Mouse (Mus musculus): ENCODE data around the gene Haspin.
"Not testable (repeated sequence)": the region's sequence is repeated elsewhere in the genome, so short reads cannot be mapped to it uniquely, and the experiment has no call there.

Haspin gene

DNA sequence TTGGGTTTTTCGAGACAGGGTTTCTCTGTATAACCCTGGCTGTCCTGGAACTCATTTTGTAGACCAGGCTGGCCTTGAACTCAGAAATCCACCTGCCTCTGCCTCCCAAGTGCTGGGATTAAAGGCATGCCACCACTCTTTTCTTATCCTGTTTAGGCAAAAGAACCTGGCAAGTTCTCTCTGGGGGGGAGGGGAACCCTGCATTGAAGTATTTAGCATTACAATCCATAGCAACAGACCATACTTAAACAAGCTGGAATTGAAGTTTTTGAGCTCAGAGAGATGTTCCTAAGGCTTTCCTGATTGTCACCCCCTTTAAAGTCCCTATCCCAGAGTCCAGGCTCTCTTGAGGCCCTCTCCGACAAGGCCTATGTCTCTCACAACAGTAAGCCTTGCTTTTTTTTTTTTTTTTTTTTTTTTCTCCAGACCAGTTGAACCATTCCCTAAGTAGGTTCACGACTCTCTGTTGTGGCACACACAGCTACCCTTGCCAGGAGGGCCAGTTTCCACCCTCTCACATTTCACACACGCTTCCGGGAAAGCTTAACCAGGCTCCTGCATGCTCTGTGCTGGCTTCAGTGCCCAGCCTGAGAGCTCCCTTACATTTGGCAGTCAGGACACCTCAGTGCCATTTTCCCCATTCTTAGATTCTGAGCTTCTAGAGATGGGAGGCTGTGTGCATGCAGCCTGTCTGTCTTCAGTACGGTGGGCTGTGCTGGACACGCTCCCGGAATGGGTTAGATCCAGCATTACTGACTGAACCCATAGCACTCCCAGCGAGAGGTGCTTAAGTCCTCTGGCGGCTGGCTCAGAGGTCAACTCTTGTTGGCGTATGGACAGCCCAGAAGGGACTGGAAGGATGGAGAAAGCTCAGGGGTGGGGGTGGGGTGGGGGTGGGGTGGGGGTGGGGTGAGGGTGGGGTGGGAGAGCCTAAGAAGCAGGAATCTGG lies 8.2 kb upstream of the Haspin start:
- no peak for DNase-seq (ENCODE audit: low read depth, low spot score)

DNA sequence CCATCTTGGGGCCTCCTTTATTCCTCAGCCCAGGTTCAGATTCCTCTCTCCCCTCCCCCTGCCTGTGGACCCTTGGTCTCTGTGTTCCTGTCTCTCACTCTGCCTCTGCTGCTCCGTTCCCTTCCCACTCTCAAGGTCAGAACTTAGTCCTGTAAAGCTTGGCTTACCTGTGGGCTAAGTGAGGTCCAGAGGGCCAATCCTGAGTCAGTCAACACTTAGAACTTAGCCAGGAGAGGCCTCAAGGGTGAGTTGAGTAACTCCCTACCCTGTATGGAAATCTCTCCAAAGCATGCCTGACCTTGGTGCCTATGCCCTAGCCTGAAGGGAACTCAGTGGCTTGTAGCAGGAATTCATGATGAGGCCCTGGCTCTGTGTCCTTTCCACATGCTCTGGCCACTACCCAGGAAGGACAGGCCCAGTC lies 6.2 kb upstream of the Haspin start:
- DNase-seq (ENCODE audit: low read depth, low spot score) = no peak

DNA sequence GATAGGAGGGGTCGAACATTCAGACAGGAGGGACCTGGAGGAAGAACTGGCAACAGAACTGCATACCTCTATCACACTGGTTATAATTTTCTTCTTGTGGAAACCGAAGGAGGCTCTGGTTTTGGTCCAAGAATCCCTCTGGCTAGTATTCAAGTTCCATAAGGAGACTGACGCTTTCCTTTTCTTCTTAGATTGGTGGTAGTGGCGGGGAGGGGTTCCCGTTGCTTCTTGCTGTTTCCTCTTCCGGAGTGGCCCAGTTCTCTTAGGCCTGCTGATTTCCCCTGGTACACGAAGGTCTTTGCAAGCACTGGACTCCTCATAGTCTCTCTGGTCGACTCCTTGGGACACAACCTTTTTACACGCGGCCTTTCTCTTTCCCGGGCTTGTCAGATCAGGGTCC lies 978 bp downstream of the Haspin start:
- no peak for DNase-seq (ENCODE audit: low read depth, low spot score)

DNA sequence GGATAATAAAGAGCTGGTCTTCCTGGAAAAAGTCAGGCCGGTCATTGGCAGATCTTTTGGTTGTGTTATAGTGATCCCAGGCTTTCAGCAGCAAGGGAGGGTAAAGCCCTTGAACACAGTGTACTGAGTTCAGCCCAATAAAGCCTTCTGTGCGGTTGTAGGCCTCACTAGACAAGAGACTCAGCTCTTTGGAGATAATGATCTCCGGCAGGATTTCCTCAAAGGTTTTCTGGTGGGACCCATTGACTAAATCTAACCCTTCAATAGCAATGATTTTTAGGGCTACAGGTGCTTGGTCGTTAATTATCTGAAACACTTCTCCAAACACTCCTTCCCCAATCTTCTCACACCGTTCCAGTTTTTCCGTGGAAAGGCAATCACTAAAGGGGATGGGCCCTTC lies 1.5 kb downstream of the Haspin start:
- DNase-seq (ENCODE audit: low read depth, low spot score) = no peak

DNA sequence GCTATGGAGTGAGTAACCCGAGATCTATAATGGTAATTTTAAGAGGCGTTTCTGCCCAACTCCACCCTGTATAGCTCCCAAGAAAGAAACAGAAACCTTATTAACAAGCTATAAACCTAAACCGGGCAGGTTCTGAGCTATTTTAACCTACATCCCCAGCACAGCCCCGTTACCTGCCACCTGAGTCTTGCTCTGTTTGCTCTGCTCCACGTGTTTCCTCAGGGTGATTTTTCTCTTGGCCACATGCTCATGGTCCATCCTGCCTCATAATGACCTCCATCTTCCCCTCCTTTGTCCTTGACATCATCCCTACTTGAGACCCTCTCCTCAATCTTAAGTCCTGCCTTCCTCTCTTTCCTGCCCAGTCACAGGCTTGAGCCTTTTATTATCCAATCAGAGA lies 3.9 kb downstream of the Haspin start:
- DNase-seq (ENCODE audit: low read depth, low spot score) = no peak

DNA sequence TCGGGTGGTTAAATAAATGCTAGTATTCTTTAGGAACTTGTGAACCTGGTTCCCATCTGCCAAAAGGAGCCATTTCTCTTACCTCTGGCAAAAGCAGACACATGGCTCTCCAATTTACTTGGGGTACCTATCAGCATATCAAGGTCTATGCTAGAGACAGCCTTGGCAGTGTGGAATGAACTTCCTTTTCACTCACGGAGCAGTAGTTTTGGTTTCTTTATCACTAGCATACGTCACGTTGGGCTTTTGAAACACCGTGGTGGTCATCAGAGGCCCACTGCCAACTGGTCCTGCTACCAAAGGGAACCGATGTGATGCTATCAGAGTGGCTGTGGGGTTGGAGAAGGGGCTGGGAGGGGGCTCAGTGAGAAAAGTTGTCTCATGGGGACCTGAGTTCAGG lies 5.1 kb downstream of the Haspin start:
- no peak for DNase-seq (ENCODE audit: low read depth, low spot score)

DNA sequence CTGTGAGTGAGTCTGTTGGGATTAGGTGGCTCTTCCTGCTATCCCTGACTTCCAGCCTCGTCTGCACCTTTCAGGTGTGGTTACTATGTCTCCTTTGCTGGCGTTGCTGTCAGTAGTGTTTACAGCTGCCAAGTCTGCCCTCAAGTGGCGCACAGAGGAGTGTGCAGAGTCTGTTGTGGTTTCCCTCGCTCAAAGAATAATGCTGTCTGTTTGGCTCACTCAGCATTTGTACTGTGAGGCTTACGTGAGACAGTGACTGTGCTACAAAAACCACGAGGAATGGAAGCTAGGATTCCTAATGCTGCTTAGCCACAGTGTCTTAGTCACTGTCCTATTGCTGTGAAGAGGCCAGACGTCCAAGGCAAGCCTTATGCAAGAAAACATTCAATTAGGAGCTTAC lies 7.1 kb downstream of the Haspin start:
- no peak for DNase-seq (ENCODE audit: low read depth, low spot score)

DNA sequence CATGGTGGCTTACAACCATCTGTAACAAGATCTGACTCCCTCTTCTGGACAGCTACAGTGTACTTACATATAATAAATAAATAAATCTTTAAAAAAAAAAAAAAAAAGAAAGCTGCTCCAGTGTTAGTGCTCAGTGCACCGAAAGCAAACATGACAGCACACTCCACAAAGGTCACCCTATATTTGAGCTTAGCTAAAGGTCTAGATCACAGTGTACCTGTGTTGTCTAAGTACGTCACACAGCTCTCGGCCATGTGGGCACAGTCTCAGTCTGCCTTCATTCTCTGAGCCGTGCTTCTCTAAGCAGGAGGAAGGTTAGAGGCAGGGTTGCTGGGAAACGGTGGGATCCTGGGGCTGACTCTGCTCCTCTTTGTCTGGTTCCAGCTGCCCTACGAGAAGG lies 11.6 kb downstream of the Haspin start:
- DNase-seq (ENCODE audit: low read depth, low spot score) = no peak

DNA sequence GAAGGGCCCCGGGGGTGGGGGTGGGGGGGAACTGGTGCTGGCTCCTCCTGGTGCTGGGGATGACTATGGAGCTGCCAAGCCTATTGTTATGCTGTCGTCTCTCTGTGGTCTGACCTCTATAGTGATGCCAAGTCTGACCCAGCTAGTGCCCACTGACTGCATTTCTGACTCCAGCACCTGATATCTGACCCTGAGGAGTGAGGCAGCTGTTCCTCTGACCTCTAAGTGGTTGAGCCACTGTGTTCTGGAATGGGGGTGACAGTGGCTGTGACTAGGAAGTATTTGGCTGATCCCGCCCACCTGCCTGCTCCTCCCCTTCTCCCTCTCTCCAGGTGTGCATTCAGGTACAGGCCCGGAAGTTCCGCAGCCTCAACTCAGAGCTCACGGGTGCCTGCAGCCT lies 26.7 kb downstream of the Haspin start:
- DNase-seq (ENCODE audit: low read depth, low spot score) = no peak

DNA sequence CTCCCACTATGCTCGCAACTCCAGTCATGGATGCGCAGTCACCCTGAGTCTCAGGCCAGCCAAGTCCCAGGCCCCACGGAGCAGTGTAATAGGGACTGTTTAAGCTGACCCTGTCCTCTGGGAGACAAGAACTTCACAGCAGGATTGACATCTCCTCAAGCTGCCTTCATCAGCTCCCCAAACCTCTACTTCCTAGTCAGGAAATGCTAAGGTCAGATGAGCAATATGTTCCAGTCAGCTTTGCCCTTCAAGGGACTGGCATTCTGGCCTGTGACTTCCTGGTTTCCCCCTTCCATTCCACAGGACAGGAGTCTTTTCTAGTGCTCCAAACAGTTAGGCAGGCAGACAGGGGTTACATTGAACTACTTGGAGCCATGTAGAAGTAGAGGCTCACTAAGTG lies 28.2 kb downstream of the Haspin start:
- DNase-seq (ENCODE audit: low read depth, low spot score) = no peak

DNA sequence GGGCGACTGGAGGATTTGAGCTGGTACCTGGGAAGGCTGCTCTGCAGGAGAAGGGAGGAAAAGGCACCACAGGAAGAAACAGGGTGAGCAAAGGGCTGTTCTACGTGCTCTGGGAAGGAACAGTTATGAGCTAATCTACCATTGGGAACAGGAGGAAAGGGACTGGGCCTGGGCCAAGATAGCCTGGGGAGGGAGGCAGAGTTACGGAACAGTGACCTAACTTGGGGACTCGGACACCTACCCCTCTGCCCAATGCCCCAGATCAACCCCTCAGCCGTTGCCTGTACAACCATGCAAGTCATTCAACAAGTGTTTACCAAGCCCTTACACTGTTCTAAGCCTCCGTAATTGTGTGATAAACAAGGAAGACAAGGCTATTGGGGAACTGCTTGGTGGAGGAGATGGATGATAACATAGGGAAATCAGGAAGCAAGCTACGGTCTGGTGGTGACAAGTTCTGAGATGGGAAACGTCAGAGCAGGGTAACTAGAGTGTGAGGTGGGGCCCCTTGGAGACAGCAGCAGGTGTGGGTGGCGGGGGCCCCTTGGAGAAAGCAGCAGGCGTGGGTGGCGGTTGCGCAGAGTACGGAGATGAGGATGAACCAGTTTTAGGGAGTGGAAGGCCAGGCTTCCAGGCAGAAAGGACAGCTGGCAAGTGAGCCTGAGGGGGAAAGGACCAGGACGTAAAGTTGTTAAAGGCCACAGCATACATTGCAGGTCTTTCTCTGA lies 29.0 kb downstream of the Haspin start:
- no peak for DNase-seq (ENCODE audit: low read depth, low spot score)

DNA sequence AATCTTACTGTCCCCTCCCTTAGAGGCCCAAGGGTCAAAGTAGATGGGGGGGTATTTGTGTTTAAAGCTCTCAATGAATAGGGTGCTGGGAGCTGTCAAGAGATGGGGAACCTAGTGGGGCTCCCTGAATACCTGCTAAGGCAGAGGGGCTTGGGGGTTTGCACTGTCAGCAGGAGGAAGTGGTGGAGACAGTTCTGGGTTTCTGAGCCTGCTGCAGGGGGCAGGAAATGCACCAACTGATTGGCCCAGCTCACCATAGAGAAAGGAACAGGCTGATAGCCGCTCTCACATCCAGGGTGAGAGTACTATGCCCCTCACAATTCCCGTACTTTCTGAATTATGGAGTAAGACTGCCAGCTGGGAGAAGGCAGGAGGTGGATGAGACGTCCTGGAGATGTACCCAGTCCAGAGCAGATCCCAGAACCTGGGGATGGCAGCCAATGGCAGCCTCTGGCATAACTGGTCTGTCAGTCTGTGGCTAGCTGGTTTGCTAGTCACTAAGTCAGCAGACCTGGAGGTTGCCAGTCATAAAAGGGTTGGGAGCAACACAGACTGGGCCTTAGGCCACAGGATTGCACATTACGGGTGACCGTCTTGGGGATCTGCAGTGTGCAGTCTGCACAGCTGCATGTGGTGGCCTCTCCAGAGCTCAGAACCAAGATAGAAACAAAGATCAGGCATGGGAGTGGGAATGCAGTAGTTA lies 29.7 kb downstream of the Haspin start:
- no peak for DNase-seq (ENCODE audit: low read depth, low spot score)

DNA sequence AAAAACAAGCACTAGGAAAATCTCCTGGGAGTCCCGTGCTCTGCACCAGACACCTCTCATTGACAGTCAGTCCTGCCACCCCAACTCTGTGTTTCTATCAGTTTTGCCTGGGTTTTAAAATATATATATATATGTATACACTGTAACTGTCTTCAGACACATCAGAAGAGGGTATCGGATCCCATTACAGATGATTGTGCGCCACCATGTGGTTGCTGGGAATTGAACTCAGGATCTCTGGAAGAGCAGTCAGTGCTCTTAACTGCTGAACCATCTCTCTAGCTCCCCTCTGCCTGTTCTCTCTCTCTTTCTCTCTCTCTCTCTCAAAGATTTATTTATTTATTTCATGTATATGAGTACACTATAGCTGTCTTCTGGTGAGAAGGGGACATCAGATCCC lies 30.7 kb downstream of the Haspin start:
- DNase-seq (ENCODE audit: low read depth, low spot score) = not testable (repeated sequence)

DNA sequence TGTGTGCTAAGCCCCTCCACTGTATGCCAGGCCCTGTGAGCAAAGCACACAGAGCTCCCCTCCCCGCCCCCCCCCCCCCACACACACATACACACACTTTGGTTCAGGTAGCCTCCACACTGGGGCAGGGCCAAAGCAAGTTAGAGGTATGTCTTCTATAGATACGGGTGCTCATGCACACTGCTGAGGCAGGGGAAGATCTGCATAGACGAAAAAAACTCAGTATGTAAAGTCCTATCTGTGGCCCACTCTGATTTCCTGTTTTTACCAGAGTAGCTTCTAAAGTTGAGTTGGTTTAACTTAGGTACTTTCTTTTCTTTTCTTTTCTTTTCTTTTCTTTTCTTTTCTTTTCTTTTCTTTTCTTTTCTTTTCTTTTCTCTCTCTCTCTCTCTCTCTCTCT lies 32.8 kb downstream of the Haspin start:
- no peak for DNase-seq (ENCODE audit: low read depth, low spot score)

DNA sequence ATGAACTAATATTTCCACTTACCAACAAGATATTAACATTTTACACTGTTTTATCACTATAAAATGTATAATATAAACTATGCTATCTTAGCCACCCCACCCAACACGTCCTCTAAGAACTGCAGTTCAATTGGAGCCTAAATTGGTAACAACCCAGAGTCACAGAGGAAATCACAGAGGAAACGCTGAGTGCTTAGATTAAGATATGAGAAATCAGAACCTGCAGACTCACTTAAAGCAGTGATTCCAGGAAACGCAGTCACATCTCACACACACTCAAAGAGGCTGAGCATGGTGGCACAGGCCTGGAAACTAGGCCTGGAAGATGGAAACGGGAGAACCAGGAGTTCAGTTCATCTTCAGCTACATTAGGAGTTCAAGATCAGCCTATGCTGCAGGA lies 36.8 kb downstream of the Haspin start:
- DNase-seq (ENCODE audit: low read depth, low spot score) = no peak

DNA sequence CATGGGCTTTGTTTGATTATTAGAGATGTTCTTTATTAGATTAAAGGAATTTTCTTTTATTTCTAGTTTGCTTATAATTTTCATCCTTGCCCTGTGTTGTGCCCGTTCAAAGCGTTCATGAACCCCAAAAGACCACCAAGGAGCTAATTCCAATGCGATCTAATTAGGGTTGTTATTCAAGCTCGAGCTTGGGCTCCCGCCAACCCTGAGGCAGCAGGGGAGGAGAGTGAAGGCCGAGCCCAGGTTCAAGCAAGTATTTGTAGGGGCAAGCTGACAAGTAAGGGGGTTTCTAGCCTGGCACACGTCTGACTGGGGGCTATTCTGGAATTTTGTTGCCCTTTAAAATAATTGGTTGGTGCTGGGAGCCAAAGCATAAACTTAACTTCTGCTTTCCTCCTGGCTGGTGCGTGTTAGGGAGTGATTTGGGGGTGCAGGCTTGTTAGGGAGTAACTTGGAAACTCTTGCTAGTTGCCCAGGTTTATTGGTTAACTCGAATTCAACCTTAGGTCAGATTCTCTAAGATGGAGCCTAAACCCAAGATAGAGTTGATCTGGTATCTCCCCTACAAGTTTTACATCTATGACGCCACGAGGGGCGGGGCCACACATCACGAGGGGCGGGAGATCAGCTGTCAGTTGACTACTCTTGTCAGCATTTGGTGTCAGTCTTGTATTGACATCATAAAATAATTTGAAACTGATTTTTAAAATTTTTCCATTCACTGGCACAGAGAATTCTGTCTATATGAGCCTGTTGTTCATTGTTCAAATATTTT lies 37.9 kb downstream of the Haspin start:
- no peak for DNase-seq (ENCODE audit: low read depth, low spot score)

DNA sequence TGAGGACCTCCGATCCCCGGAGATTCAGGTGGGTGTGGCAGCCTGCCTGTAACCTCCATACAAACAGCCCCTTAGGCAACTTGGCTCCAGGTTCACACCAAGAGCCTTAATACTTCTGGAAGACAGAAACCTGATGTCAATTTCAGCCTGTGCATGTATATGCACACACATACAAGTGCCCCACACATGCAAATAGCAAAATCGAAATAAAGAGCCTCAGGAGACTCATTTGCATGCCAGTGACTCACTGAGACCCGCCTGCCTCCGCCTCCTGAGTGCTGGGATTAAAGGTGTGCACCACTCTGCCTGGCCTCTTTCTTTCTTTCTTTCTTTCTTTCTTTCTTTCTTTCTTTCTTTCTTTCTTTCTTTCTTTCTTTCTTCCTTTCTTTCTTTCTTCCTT lies 39.2 kb downstream of the Haspin start:
- no peak for DNase-seq (ENCODE audit: low read depth, low spot score)

DNA sequence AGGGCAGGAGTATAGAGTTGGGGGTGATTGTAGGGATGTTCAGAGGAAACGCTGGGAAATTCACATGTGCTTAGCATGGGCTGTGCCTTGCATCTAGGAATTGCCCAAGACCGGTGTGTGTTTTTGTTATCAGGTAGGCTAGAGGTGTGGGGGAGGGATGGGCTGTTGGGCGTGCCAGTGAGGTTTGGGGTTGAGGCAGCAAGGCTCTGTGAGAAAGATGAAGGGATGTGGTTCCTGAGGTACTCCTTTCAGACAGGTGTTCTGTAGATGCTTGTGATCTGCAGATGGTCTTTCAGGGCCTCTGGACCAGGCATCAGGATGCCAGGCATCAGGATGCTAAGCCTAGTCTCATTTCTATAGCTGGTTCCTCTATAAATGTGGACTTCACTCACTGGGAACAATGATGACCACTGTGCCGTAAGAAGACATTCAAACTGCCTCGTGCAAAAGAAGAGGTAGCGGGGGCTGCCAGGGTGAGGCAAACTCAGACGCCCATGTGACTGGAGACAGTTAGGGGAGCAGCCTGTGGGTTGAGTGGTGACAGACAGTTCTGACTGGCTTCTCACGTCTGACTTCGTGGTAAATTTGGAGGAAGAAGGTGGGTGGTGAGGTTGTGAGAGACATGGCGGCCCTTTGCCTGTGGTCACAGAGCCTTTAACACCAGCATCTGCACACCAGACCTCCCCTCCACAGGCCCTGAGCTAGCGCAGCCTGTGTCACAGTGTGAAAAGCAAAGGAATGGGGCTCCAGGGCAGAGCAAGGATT lies 43.7 kb downstream of the Haspin start:
- DNase-seq (ENCODE audit: low read depth, low spot score) = no peak

DNA sequence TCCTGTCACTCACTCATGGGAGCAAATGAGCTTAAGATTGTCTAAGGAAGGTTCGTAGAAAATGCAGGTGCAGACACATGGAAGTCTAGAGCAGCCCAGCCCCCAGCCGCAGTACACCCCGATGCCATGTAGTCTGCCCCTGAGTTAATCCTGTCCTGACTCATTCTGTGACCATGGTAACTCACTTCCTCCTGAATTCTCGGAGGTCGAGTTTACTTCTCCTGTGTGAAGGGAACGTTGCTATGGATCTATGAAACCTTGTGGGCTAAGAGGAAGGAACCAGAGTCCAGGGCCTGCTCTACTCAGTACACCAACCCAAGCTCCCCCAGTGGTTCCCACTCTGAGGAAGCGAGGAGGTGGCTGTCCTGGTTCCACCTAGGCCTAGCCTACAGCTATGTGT lies 45.2 kb downstream of the Haspin start:
- no peak for DNase-seq (ENCODE audit: low read depth, low spot score)

DNA sequence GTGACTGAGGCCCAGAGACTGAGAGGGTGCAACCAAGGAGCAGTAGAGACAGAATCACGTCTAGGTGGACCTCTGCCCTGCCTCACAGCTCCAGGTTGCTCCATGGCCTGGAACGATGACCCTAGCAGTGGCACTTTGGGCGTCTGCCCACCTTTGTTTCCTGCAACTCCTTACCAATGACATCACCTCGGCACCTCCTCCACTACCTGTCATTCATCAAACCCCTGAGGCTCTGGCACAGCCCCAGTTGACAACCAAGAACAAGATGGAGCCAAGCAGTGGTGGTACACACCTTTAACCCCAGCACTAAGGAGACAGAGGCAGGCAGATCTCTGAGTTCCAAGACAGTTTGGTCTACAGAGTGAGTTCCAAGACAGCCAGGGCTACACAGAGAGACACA lies 46.0 kb downstream of the Haspin start:
- DNase-seq (ENCODE audit: low read depth, low spot score) = no peak

DNA sequence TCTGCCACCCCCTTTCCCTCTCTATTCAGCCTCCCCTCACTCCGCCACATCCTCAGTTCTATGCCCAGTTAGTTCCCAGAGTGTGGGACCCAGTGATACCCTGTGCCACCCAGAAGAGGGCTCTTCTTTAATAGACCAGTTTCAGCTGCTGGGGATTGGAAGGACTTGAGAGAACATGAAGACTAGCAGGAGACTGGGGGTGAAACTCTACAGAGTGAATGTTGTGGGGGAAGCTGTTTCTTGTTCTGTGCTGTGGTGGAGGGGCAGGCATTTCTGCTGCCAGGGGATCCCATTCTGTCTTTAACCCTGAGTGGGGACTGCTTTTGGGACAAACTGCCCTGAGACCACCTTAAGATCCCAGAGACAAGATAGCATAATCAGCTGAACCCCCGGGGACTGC lies 47.3 kb downstream of the Haspin start:
- no peak for DNase-seq (ENCODE audit: low read depth, low spot score)
